Mouse (Mus musculus) erythroblast, embryonic 14.5 days (primary cell): ENCODE data around the gene Leng1. TPM values are rescaled to one million over a fixed set of nuclear protein-coding genes. Genes with fewer than 3 reads are reported as not detected.

ENCODE experiments used
- H3K27me3 ChIP-seq: 2 replicates; pipeline ENCODE4 v1.6.1; 2012; ENCODE audit warnings: inconsistent platforms; ENCODE audit not compliant: control insufficient read depth
- H3K36me3 ChIP-seq: 2 replicates; pipeline ENCODE4 v1.6.1; 2012; ENCODE audit warnings: mild to moderate bottlenecking, inconsistent platforms; ENCODE audit not compliant: control insufficient read depth
- H3K4me1 ChIP-seq: 2 replicates; pipeline ENCODE4 v1.6.1; 2012; ENCODE audit warnings: inconsistent platforms; ENCODE audit not compliant: control insufficient read depth
- H3K4me3 ChIP-seq: replicated peaks from 2 replicates; pipeline ENCODE3; 2012; ENCODE audit warnings: moderate library complexity, mild to moderate bottlenecking, inconsistent platforms
- H3K9me3 ChIP-seq: 2 replicates; pipeline ENCODE4 v1.6.1; 2012; ENCODE audit warnings: low read length, inconsistent platforms, mixed read lengths; ENCODE audit not compliant: control insufficient read depth
- GATA1 ChIP-seq: IDR thresholded peaks from 2 replicates; pipeline ENCODE4 v1.6.1; 2012; ENCODE audit warnings: low read length, inconsistent platforms, mixed read lengths
- TAL1 ChIP-seq: IDR thresholded peaks from 3 replicates; pipeline ENCODE4 v1.6.1; 2012; ENCODE audit warnings: low read length, inconsistent platforms, mixed read lengths
- polyA plus RNA-seq: library from polyadenylated mRNA; stranded (reverse); fragments of >175 nt; gene quantifications from 2 replicates; pipeline ENCODE4 v1.2.3, GENCODE M21; 2012

Gene Leng1
- polyA plus RNA-seq, 1 experiment = 1.3 TPM

DNA sequence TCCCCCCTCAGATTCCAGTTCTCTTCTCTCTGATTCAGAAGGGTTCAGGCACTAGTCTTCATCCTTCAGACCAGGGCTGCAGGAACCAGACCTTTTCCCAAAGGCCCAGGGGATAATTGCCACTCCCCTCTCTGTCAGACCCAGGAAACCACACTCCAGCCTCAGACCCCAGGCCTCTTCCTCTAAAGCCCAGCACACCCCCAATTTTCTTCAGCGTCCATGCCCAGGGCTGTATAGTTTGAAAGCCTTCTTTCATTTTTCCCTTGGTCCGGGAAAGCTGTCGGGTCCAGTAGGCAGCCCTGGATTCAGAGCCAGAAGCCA lies 9.5 kb upstream of the Leng1 start:
- Histone ChIP-seq H3K4me1 (peaks cover 2% of the 10 kb centered on the region; the same call in 1 of the 2 replicates), H3K36me3 (no peaks in the 10 kb centered on the region; the same call in 1 of the 2 replicates), H3K27me3 (no peaks in the 10 kb centered on the region), H3K9me3 (no peaks in the 10 kb centered on the region), H3K4me3 (no peak overlapping the region)
- no peak for TF ChIP-seq GATA1

DNA sequence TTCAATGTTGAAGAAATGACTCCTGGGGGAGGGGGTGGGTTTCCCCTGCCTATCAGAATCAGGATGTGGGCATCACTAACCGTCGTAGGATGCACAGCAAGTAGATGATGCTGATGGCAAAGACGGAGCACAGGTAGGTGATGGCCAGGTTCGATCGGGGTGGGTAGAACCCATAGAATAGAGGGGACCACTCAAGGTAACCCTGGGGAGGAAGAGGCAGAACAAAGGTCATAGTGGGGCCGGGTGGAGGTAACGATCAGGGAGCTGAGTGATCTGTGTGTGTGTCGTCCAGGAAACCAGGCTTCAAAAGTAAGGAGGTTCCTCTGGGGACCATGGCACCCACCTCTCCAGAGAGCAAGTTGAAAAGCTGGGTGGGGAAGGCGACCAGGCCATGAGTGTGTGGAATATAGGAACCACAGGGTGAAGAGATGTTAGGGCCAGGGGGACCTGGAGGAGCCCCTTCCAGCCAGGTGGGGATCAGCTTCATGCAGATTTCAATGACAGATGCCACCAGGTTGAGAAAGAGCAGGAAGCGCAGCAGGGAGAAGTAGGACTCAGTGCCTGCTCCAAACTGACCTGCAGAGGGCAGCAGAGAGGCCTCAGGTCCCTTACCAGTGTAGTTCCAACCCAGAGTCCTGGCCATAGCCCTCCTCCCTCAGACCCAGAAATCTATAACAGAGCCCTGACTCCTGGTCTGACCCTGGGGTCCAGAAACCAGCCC lies 9.0 kb upstream of the Leng1 start:
- Histone ChIP-seq H3K27me3 (no peaks in the 10 kb centered on the region), H3K4me1 (peaks cover 2% of the 10 kb centered on the region; the same call in 1 of the 2 replicates), H3K4me3 (no peak overlapping the region), H3K9me3 (no peaks in the 10 kb centered on the region), H3K36me3 (no peaks in the 10 kb centered on the region; the same call in 1 of the 2 replicates)
- TF ChIP-seq GATA1 (no peak), TAL1 (no peak)

- Histone ChIP-seq H3K9me3 (no peaks in the 10 kb centered on the region), H3K4me3 (peak overlapping the region; percentile 76), H3K36me3 (peaks cover 19% of the 10 kb centered on the region), H3K27me3 (no peaks in the 10 kb centered on the region), H3K4me1 (peaks cover 42% of the 10 kb centered on the region)
- TF ChIP-seq TAL1 (no peak), GATA1 (no peak)
These were observed 1.3 kb upstream of the Leng1 start for GRCm38 (mm10) chr7:3666921-3667391.

GRCm38 (mm10) chr7:3664524-3665214 lies 971 bp downstream of the Leng1 start:
- Histone ChIP-seq H3K27me3 (no peaks in the 10 kb centered on the region), H3K4me3 (peak overlapping the region; percentile 76), H3K4me1 (peaks cover 42% of the 10 kb centered on the region), H3K36me3 (peaks cover 42% of the 10 kb centered on the region), H3K9me3 (no peaks in the 10 kb centered on the region)
- TF ChIP-seq TAL1 (no peak), GATA1 (no peak)

DNA sequence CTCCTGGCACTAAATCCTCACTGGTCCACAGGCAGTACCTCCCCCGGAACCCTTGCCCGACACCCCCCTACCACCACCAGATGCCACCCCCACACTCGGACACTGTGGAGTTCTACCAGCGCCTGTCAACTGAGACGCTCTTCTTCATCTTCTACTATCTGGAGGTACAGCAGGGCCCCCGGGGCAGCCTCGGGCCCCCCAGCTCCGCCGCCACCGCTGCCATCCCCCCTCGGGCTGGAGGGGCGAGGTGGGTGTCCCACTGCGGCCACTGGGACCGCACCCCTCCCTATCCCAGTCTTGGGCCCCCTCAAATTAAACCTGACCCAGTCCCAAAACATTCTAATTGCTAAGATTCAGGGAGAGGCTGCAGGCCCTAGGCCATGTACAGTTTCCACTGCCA lies 7.1 kb downstream of the Leng1 start:
- H3K9me3 ChIP-seq = no peaks in the 10 kb centered on the region
- no peaks in the 10 kb centered on the region for H3K27me3 ChIP-seq
- H3K36me3 ChIP-seq = peaks cover 100% of the 10 kb centered on the region
- H3K4me3 ChIP-seq = no peak overlapping the region
- peaks cover 7% of the 10 kb centered on the region for H3K4me1 ChIP-seq
- no peak for TF ChIP-seq GATA1
- no peak for TF ChIP-seq TAL1

- H3K36me3 ChIP-seq = peaks cover 100% of the 10 kb centered on the region
- H3K4me3 ChIP-seq = no peak overlapping the region
- H3K9me3 ChIP-seq = no peaks in the 10 kb centered on the region
- no peaks in the 10 kb centered on the region for H3K27me3 ChIP-seq
- TF ChIP-seq TAL1 (no peak), GATA1 (no peak)
- H3K4me1 ChIP-seq = peaks cover 2% of the 10 kb centered on the region
These were observed 8.7 kb downstream of the Leng1 start for GRCm38 (mm10) chr7:3656966-3657365.

- Histone ChIP-seq H3K36me3 (peaks cover 62% of the 10 kb centered on the region), H3K27me3 (no peaks in the 10 kb centered on the region), H3K9me3 (no peaks in the 10 kb centered on the region), H3K4me1 (peaks cover 45% of the 10 kb centered on the region), H3K4me3 (peak overlapping the region; percentile 83)
- TF ChIP-seq TAL1 = no peak
- no peak for TF ChIP-seq GATA1
These were observed 19.0 kb downstream of the Leng1 start for GRCm38 (mm10) chr7:3646641-3647040.

GRCm38 (mm10) chr7:3646188-3646587 lies 19.5 kb downstream of the Leng1 start:
- TF ChIP-seq GATA1 = no peak
- TF ChIP-seq TAL1 = no peak
- Histone ChIP-seq H3K36me3 (peaks cover 62% of the 10 kb centered on the region), H3K9me3 (no peaks in the 10 kb centered on the region), H3K4me3 (peak overlapping the region; percentile 83), H3K4me1 (peaks cover 45% of the 10 kb centered on the region), H3K27me3 (no peaks in the 10 kb centered on the region)

- Histone ChIP-seq H3K4me1 (peaks cover 45% of the 10 kb centered on the region), H3K36me3 (peaks cover 62% of the 10 kb centered on the region), H3K9me3 (no peaks in the 10 kb centered on the region), H3K27me3 (no peaks in the 10 kb centered on the region), H3K4me3 (peak overlapping the region; percentile 83)
- no peak for TF ChIP-seq TAL1
- no peak for TF ChIP-seq GATA1
These were observed 20.1 kb downstream of the Leng1 start for GRCm38 (mm10) chr7:3645488-3646025.
